Mouse (Mus musculus) spleen, adult 2 months (tissue): Measurements from ENCODE around the gene Lst1. TPM values are rescaled to one million over a fixed set of nuclear protein-coding genes. Genes with fewer than 3 reads are reported as not detected.

ENCODE experiments used
- DNase-seq, 2 experiments: peaks; one replicate each; pipeline versions ENCODE4 v3.0.0 to v3.0.0-alpha.2; 2012 to 2021; ENCODE audit warnings: low spot score in 2 of 2, low read depth in 1 of 2
- H3K27ac ChIP-seq: fragments of 200-500 bp; 2 replicates; pipeline ENCODE4 v1.5.1; 2012; ENCODE audit warnings: low read length, inconsistent platforms; ENCODE audit not compliant: insufficient read depth
- H3K27me3 ChIP-seq: fragments of 200-500 bp; 2 replicates; pipeline ENCODE4 v1.6.1; 2012; ENCODE audit warnings: mild to moderate bottlenecking, moderate library complexity, low read length, inconsistent platforms; ENCODE audit not compliant: control insufficient read depth, insufficient read depth
- H3K36me3 ChIP-seq: fragments of 200-500 bp; 2 replicates; pipeline ENCODE4 v1.6.1; 2012; ENCODE audit warnings: mild to moderate bottlenecking, low read length, inconsistent platforms; ENCODE audit not compliant: control insufficient read depth, insufficient read depth
- H3K4me1 ChIP-seq: fragments of 200-500 bp; 2 replicates; pipeline ENCODE4 v1.6.1; 2011; ENCODE audit warnings: inconsistent platforms; ENCODE audit not compliant: control insufficient read depth, insufficient read depth, insufficient read length
- H3K4me3 ChIP-seq: fragments of 200-500 bp; 2 replicates; pipeline ENCODE4 v1.5.1; 2011; ENCODE audit warnings: mild to moderate bottlenecking, inconsistent platforms; ENCODE audit not compliant: insufficient read depth, insufficient read length; ENCODE audit errors: extremely low read depth
- CTCF ChIP-seq: fragments of 200-500 bp; IDR thresholded peaks from 2 replicates; pipeline ENCODE4 v1.5.1; 2011; ENCODE audit warnings: mild to moderate bottlenecking, inconsistent platforms; ENCODE audit not compliant: insufficient read depth, insufficient read length, insufficient replicate concordance; ENCODE audit errors: extremely low read depth
- POLR2A ChIP-seq: fragments of 200-500 bp; IDR thresholded peaks from 2 replicates; pipeline ENCODE4 v1.6.1; 2011; ENCODE audit warnings: low read depth, low read length, inconsistent platforms
- WGBS: fragments of 180-500 bp; shearing (Covaris S2); methylation state at CpG from one replicate; pipeline ENCODE4 v1.1.7; 2018; 5-methylcytosine and 5-hydroxymethylcytosine counted together
- polyA plus RNA-seq: library from polyadenylated mRNA; depleted of rRNA; stranded (reverse); fragments of >200 nt; gene quantifications from 2 replicates; pipeline ENCODE4 v1.2.3, GENCODE M21; 2012

Gene Lst1
- polyA plus RNA-seq, 1 experiment, result 109 TPM

DNA sequence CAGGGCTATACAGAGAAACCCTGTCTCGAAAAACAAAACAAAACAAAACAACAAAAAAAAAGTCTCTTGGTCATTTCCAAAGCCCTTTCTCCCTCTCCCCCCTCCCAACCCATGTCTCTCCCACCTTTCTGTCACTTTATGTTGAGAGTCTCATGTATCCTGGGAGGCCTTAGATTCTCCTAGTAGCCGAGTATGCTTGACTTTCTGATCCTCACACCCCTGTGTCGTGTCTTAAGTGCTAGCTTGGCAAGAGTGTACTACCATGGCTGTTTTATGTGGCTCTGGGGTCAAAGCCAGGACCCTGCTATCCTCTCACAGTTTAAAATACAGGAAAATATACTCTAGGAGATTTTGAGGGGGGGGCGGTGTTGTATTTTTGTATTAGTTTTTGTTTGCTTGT is 894 bp downstream of the Lst1 start:
- Histone ChIP-seq H3K4me1 (peaks cover 46% of the 10 kb centered on the region; the same call in 1 of the 2 replicates), H3K36me3 (no peaks in the 10 kb centered on the region), H3K27me3 (no peaks in the 10 kb centered on the region), H3K4me3 (peak overlapping the region; percentile 16; the same call in 1 of the 2 replicates), H3K27ac (peak overlapping the region; percentile 89)
- TF ChIP-seq POLR2A (no peak), CTCF (no peak)
- DNase-seq, result no peak
- 69% methylated on average over 4 of the region's 4 CpGs for WGBS

DNA sequence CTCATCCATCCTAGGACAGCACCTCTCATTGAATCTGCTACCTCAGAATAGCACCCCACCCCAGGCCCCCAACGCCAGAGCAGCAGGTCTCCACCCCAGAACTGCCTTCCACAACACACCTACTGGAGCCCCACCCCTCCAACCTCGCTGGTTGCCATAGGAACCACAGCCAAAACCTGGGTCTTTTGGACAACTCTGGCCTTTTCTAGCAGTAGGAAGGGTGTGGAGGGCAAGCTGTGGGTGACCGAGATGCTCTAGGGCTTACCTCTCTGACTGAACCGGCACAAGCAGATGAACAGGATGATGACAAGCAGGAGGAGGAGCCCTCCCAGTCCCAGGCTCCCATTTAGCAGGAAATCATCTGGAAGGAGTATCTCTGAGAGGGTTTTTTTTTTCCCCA is 1.6 kb downstream of the Lst1 start:
- H3K4me1 ChIP-seq, result peaks cover 43% of the 10 kb centered on the region; the same call in 1 of the 2 replicates
- H3K27me3 ChIP-seq, result no peaks in the 10 kb centered on the region

DNA sequence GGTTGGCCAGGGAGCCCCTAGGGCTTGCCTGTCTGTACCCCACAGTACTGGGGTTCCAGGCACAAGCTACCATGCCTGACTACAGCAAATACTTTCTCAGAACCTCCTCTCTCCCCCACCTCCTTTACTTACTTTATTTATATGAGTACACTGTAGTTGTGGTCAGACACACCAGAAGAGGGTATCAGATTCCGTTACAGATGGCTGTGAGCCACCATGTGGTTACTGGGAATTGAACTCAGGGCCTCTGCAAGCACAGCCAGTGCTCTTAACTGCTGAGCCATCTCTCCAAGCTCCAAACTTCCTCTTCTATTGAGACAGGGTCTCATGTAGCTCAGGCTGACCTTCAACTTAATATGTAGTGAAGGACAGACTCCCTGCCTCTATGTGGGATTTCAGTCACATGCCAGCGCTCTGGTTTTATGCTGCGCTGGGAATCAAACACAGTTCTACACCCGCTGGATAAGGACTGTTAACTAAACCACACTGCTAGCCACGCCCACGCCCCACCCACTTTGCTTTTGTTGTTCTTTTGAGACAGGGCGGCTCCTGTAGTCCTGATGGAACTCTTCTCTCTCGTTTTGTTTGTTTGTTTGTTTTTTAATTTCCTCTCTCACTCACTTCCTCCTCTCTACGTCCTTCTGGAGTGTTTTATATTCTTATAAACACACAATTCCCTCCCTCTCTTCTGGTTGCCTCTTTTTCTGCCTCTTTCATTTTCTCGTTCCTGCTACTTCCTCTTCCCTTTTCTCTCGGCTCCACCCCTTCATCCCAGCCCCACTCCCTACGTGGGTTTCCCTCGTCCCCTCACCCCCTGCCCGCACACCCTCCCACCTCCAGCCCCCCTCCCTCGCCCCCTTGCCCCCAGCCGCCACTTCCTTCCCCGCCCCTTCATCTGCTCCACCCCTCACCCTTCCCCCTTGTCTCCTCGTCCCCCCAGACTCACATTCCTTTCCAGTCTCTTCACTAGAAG is 2.3 kb downstream of the Lst1 start:
- H3K4me1 ChIP-seq, result peaks cover 43% of the 10 kb centered on the region; the same call in 1 of the 2 replicates
- peak overlapping the region; percentile 89 for H3K27ac ChIP-seq
- DNase-seq, result peak; percentile 67 to 82
- no peaks in the 10 kb centered on the region for H3K27me3 ChIP-seq
- H3K36me3 ChIP-seq, result no peaks in the 10 kb centered on the region
- TF ChIP-seq POLR2A, result no peak; the same call in 1 of the 2 replicates
- H3K4me3 ChIP-seq, result peak overlapping the region; percentile 40; the same call in 1 of the 2 replicates
- WGBS, result under 1% methylated on average over 17 of the region's 18 CpGs

More for the DNA sequence above, 1.6 kb downstream of the Lst1 start:
- Histone ChIP-seq H3K4me3 (peak overlapping the region; percentile 40), H3K36me3 (no peaks in the 10 kb centered on the region), H3K27ac (peak overlapping the region; percentile 73)
- TF ChIP-seq POLR2A (peak; percentile 40; the same call in 1 of the 2 replicates), CTCF (no peak)
- WGBS, result 1% methylated on average over 4 of the region's 4 CpGs
- DNase-seq, result peak in 1 of 2 experiments; percentile 72

DNA sequence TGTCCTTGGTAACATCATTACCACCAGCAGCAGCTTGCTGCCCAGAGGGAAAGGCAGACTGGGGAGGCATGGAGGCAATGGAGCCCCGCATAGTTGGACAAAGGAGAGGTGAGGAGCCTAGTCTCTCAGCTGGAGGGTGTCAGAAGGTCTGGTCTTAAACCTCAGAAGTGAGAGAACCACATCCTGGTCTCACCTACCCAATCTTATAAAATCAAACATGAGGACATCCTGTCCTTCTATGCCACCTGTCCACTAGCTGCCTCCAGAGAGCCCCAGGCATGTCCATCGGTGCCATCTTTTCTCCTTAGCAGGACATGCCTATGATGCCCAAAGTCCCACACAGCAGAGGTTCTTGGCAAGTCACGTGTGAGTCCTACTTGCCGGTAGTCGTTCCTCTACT is 8.1 kb downstream of the Lst1 start:
- no peak for DNase-seq
- no peaks in the 10 kb centered on the region for H3K36me3 ChIP-seq
- peaks cover 11% of the 10 kb centered on the region; the same call in 1 of the 2 replicates for H3K4me1 ChIP-seq
- 80% methylated on average over 5 of the region's 5 CpGs for WGBS
- no peaks in the 10 kb centered on the region for H3K27me3 ChIP-seq
- TF ChIP-seq CTCF (no peak), POLR2A (no peak)
- H3K27ac ChIP-seq, result no peak overlapping the region; the same call in 1 of the 2 replicates
- no peak overlapping the region for H3K4me3 ChIP-seq

DNA sequence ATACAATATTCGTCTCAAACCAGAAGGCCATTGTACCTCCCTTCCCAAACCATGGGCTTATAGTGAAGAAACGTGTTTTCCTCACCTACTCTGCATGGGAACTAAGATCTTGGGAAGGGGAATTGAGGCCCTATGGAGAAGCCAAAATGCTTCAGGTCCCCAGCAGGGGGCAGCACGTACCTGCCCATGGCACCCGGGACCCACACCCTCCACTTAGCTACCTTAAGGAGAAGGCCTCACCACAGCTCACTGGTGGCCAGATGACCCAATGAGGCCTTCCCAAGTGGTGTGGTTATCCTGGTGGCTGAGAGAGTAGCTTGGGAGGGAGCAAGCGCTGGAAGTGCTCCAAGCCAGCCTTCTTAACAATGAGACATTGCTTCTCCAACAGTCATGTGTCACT is 9.7 kb downstream of the Lst1 start:
- peaks cover 16% of the 10 kb centered on the region for H3K4me1 ChIP-seq
- no peaks in the 10 kb centered on the region for H3K27me3 ChIP-seq
- 14% methylated on average over 5 of the region's 5 CpGs for WGBS
- no peaks in the 10 kb centered on the region for H3K36me3 ChIP-seq
- DNase-seq, result peak in 1 of 2 experiments; percentile 79
- no peak overlapping the region for H3K27ac ChIP-seq
- H3K4me3 ChIP-seq, result no peak overlapping the region
- TF ChIP-seq POLR2A (no peak), CTCF (peak; percentile 99)

DNA sequence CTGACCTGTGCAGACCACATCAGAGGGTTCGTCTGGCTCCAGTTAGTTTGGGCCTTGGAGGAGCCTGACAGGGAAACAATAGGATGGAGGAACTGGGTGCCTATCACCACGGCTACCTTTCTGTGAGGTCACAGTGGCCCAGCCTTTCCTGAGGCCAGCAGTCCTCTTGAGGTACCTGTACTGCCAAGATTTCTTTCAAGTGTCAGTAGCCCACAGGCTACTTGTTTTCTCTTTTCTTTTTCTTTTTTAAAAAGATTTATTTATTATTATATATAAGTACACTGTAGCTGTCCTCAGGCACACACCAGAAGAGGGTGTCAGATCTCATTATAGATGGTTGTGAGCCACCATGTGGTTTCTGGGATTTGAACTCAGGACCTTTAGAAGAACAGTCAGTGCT is 12.3 kb downstream of the Lst1 start, which contains the start of gene Aif1:
TSS of gene Aif1 (minus strand) at position 101 of the 400 bp plus-strand sequence.
- Histone ChIP-seq H3K27me3 (no peaks in the 10 kb centered on the region), H3K27ac (peak within 1 kb of the TSS; percentile 50), H3K4me3 (no peak within 1 kb of the TSS), H3K4me1 (peaks cover 37% of the 10 kb centered on the region), H3K36me3 (no peaks in the 10 kb centered on the region)
- TF ChIP-seq CTCF (no peak), POLR2A (no peak)
- DNase-seq, result no peak
- 82% methylated on average over 2 of the region's 2 CpGs for WGBS

DNA sequence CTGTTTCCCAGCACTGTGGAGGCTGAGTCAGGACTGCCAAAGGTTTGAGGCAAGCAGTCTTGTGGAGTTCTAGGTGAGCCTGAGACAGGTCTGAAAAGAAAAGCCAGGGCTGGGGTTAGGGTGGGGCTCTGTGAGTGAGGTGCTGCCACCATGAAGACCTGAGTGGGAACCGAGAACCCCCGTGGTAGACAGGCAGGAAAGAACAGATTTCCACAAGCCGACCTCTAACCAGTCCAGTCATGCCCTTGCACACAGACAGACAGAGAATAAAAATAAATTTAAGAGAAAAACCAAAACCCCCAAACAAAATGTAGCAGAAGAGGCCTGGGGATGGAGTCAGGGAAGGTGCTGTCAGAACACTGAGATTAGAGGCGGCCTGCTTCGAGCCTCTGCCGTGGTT is 12.9 kb downstream of the Lst1 start:
- H3K27me3 ChIP-seq, result no peaks in the 10 kb centered on the region
- peaks cover 37% of the 10 kb centered on the region for H3K4me1 ChIP-seq
- H3K4me3 ChIP-seq, result no peak overlapping the region
- 26% methylated on average over 6 of the region's 6 CpGs for WGBS
- no peak for TF ChIP-seq POLR2A
- TF ChIP-seq CTCF, result no peak
- no peaks in the 10 kb centered on the region for H3K36me3 ChIP-seq
- peak in 1 of 2 experiments; percentile 49 for DNase-seq
- peak overlapping the region; percentile 49 for H3K27ac ChIP-seq
